Mouse (Mus musculus) cerebellum, adult 2 months (tissue): ENCODE results near the gene Galr3.

Source experiments
- CTCF ChIP-seq: fragments of 200-500 bp; IDR thresholded peaks from 2 replicates; pipeline ENCODE4 v1.5.1; 2011; ENCODE audit warnings: low read depth, mild to moderate bottlenecking, control low read depth, low read length, moderate library complexity, borderline replicate concordance; ENCODE audit not compliant: insufficient read depth
- POLR2A ChIP-seq: fragments of 200-500 bp; IDR thresholded peaks from 2 replicates; pipeline ENCODE4 v1.6.1; 2011; ENCODE audit warnings: low read length, control low read depth, borderline replicate concordance; ENCODE audit not compliant: insufficient read depth

DNA sequence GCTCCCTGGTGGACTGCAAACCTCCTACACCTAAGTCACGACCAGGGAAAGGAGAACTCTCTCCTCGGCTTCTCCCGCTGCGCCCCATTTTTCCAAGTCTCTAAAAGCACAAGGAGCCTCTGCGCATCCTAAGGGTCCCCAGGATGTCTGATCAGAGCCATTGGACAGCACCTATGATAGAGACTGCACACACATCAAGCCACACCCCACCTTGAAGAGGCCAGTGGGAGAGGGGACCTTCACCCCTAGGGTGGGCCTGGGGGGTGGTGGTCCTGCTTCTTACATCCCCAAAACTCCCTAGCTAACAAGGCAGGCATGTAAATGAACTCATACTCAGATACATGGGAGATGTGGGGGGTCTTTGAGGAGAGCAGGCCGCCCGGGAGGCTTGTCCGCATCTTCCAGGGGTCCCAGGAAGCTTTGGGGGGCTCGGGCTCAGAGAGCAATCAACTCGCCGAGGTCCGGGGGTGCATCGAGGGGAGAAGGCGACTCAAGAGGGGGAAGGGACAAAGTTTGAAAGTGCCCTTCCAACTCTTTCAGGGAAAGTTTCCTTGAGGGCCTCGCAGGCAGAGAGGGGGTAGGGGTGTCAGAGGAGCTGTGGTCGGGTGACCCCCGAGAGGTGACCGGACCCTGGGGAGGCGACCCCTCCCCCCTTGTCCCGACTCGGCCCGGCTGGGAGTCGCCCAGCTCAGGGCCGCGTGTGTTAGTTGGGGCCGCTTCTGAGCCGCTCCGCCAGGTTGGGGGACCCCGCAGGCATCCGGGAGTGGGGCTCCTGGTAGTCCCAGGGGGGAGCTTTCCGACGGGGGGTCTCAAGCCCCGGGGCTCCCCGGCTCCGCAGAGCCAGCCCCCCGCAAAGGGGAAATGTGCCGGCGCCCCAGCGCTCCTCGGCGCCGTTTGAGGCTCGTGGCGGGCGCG is 14.1 kb upstream of the Galr3 start:
- TF ChIP-seq POLR2A (no peak), CTCF (no peak)
